Mouse (Mus musculus) lung, postnatal 14 days (tissue): ENCODE measurements at regions not wholly inside any gene's neighbourhood (a gene's known extent, or its start where the extent isn't known, plus 50 kb on each side); places are given as distances from the start of the nearest gene placed in this dataset.

Experiments used
- DNase-seq: peaks from one replicate; pipeline ENCODE4 v3.0.0; 2021

GRCm38 (mm10) chr4:32074399-32075296 is 110.8 kb downstream of the Map3k7 start:
- DNase-seq, result no peak

DNA sequence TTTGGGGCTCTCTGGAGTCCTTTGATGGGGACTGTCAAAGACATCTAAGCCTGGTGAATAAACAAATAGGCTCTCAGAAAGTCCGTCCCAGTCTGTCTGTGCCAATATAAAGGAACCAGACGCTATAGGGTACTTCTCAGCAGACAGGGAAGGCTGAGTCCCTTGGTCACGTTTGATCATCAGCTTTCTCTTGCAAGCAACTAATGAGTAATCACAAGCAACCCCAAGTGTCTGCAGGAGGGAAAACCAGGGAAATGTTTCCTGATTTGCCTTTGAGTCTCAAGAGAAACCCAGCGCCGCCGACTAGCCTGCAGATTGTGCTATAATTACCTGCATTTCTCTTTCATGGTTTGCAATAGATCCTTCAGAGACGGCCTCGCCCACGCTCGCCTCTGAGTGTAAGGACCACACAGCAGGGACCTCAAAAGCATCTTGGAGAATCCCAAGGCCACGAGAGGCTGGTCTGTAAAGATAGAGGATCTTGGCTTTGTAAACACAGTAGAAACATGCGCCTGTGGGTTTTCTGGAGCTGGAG is 112.6 kb downstream of the Map3k7 start:
- no peak for DNase-seq

- no peak for DNase-seq
Measured at GRCm38 (mm10) chr4:32083456-32083855, 119.6 kb downstream of the Map3k7 start.

- no peak for DNase-seq
Measured at GRCm38 (mm10) chr4:32084250-32084869, 120.5 kb downstream of the Map3k7 start.

- no peak for DNase-seq
Measured at GRCm38 (mm10) chr4:32085040-32085439, 121.1 kb downstream of the Map3k7 start.

DNA sequence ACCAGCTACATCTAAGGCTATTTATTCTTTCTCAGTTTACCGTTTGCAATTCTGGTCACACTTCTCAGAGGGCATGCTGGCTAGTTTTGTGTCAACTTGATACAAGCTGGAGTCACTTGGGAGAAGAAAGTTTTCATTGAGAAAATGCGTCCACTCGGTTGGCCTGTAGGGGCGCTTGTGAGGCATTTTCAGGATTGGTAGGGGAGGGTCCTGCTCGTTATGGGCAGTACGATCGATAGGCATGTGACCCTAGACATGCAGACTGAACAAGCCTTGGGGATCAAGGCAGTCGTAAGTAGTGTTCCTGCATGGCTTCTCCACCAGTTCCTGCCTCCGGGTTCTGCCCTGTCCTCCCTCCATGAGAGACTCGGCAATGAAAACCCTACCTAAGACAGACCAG is 127.2 kb downstream of the Map3k7 start:
- no peak for DNase-seq

GRCm38 (mm10) chr4:32092320-32093041 is 128.6 kb downstream of the Map3k7 start:
- no peak for DNase-seq

DNA sequence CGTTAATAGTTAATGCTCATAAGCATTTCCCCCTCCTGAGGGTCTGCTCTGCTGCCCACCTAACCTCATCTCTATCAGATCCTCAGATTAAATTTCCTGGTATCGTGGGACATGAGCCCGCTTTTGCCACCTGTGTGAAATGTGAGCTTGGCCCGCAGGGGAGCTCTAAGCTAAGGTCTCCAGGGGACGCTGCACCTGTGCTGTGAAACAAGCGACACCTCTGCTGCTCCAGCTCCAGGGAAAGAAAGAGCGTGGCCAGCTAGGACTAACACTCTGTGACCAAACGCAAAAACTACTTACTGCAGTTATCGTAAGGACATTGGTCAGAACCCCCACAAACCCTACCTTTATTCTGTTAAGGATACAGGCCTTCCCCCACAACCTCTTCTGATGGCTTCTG is 134.3 kb downstream of the Map3k7 start:
- no peak for DNase-seq

GRCm38 (mm10) chr4:32101002-32101401 is 137.1 kb downstream of the Map3k7 start:
- no peak for DNase-seq

DNA sequence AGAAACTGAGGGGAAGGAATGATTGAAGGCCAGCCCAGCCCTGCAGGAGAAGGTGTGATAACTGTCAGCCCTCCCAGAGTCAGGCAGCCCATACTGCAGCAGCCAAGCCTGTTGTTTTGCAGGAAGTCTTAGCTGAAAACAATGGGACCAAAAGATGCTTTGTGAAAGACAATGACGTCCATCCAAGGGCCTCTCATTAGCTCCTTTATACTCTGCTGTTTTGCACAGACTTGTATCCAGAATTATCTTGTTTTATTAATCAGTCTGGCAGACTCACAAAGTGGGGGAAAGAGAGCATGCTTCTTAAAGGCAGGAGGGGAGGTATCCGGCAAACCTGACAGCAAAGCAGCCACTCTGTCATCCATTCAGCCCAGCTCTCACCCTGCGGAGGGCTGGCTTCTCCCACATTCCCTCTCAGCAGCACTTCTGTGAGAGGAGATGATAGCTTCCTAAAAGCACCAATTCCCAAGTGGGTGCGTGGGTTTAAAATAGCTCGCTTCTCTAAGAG is 131.9 kb upstream of the Bach2 start:
- no peak for DNase-seq

GRCm38 (mm10) chr4:32122320-32122719 is 116.3 kb upstream of the Bach2 start:
- no peak for DNase-seq

DNA sequence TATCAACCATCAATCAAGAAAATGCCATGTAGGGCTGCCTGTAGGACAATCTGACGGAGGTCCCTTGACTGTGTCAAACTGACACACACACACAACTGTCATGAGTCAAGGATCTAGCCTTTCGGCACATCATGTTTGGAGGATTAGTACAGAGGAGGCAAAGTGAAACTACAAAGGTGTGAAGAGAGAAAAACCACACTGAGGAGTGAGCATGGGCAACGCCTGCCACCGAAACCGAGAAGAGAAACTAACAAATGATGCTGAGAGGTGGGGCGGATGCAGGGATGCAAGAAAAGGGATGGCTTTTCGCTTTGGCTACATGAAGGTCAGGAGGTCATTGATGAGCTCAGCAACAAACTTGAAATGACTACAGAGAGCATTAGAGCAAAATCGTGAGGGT is 111.8 kb upstream of the Bach2 start:
- DNase-seq, result no peak

GRCm38 (mm10) chr4:32130594-32130993 is 108.0 kb upstream of the Bach2 start:
- no peak for DNase-seq

GRCm38 (mm10) chr4:32131819-32132218 is 106.8 kb upstream of the Bach2 start:
- no peak for DNase-seq

- DNase-seq, result no peak
Measured at GRCm38 (mm10) chr4:32136151-32136550, 102.5 kb upstream of the Bach2 start.

DNA sequence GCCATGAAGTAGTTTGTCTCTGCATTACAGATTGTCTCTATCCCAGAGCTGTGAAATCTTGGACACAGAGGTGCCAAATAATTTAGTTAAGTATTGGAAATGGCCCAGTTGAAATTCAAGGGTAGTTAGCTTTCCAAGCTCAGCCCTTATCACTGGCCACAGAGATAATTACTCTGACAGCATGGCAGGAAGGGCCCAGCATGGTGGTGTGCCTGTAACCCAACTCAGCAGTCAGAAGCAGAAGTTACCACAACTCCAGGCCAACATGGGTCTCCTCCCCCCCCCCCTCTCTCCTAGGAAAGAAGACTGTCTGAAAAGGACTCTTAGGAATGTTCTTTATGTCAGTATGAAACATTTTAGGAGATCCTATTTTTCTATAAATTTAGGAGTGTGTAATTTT is 101.4 kb upstream of the Bach2 start:
- no peak for DNase-seq

- DNase-seq, result no peak
Measured at GRCm38 (mm10) chr4:32137966-32138365, 100.6 kb upstream of the Bach2 start.

- no peak for DNase-seq
Measured at GRCm38 (mm10) chr4:32139586-32139985, 99.0 kb upstream of the Bach2 start.

GRCm38 (mm10) chr4:32140068-32140467 is 98.5 kb upstream of the Bach2 start:
- DNase-seq, result no peak

GRCm38 (mm10) chr4:32142198-32142597 is 96.4 kb upstream of the Bach2 start:
- no peak for DNase-seq

GRCm38 (mm10) chr4:32147146-32147545 is 91.5 kb upstream of the Bach2 start:
- DNase-seq, result no peak

GRCm38 (mm10) chr4:32148597-32148996 is 90.0 kb upstream of the Bach2 start:
- DNase-seq, result no peak

DNA sequence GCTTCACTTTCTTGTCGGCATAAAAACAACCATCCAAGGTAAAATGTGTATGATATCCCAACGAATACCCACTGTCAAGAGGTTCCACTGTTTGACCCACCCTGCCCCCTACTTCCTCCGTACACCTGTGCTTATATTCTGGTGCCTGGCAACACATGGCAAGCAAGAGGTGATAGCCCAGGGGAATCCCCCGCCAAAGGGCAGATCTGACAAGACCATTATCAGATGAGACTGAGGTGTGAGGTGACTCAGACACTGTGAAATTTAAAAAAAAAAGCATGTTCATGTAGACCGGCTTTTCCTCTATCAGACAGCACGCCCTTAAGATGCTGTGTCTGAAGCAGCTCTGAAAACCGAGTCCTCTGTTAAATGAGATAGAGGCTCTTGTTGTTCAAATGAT is 89.4 kb upstream of the Bach2 start:
- no peak for DNase-seq
